Mouse (Mus musculus) gastrocnemius, postnatal 14 days (tissue): Measurements from ENCODE around the gene Rprd2. TPM values are rescaled to one million over a fixed set of nuclear protein-coding genes. Genes with fewer than 3 reads are reported as not detected.

Source experiments
- microRNA-seq, 2 experiments: library from miRNA; unstranded; fragments of <30 nt; microRNA quantifications; one replicate each; pipeline ENCODE4 v1.2.0; 2021
- total RNA-seq, 2 experiments: library from RNA; stranded (reverse); gene quantifications; 2 replicates each; pipeline ENCODE4 v1.2.3; 2021

Gene Rprd2
- total RNA-seq, 2 experiments from 2014 or later: 29.0 to 29.3 TPM

Small RNAs within 50 kb of the gene (microRNA-seq; reads per million reads assigned to microRNA genes)
- 0 reads per million in 2 experiments for gene Mir7014

Other genes with a start within 250 kb of the Rprd2 start
- 10 to 100 TPM; 13.6 to 14.5 TPM for gene Golph3l, start 229.9 kb downstream of the Rprd2 start, total RNA-seq
- gene Ensa, start 193.9 kb downstream of the Rprd2 start, total RNA-seq: 10 to 100 TPM; 78.4 to 79.8 TPM
- 100 to 1,000 TPM in 1 of 2 experiments, 10 to 100 TPM in 1; 98.8 to 124 TPM for gene Mcl1, start 160.1 kb downstream of the Rprd2 start, total RNA-seq
- 10 to 100 TPM; 27.1 to 50.8 TPM for gene Adamtsl4, start 130.9 kb downstream of the Rprd2 start, total RNA-seq
- 10 to 100 TPM; 16.7 to 18.5 TPM for gene Ecm1, start 79.3 kb downstream of the Rprd2 start, total RNA-seq
- gene Tars2, start 58.7 kb downstream of the Rprd2 start, total RNA-seq: 10 to 100 TPM; 29.0 to 29.6 TPM
- gene Prpf3, start 37.0 kb upstream of the Rprd2 start, total RNA-seq: 10 to 100 TPM; 12.2 to 13.9 TPM
- 100 to 1,000 TPM; 262 to 274 TPM for gene Mrps21, start 52.7 kb upstream of the Rprd2 start, total RNA-seq
- 1 to 10 TPM in 1 of 2 experiments, under 1 TPM in 1; 0.90 to 1.7 TPM for gene Ciart, start 63.4 kb upstream of the Rprd2 start, total RNA-seq
- 10 to 100 TPM; 14.2 to 17.0 TPM for gene BC028528, start 73.1 kb upstream of the Rprd2 start, total RNA-seq
- gene Aph1a, start 75.1 kb upstream of the Rprd2 start, total RNA-seq: 10 to 100 TPM; 53.0 to 56.6 TPM
- 10 to 100 TPM; 39.2 to 64.9 TPM for gene Car14, start 85.8 kb upstream of the Rprd2 start, total RNA-seq
- 10 to 100 TPM; 74.2 to 78.4 TPM for gene Anp32e, start 110.4 kb upstream of the Rprd2 start, total RNA-seq
- 10 to 100 TPM; 30.0 to 50.8 TPM for gene Plekho1, start 177.1 kb upstream of the Rprd2 start, total RNA-seq
- gene Vps45, start 239.6 kb upstream of the Rprd2 start, total RNA-seq: 10 to 100 TPM; 21.4 to 23.6 TPM